Mouse (Mus musculus) CD4-positive, CD25-positive, alpha-beta regulatory T cell, adult 4 months (primary cell): ENCODE measurements at regions not wholly inside any gene's neighbourhood (a gene's known extent, or its start where the extent isn't known, plus 50 kb on each side); places are given as distances from the start of the nearest gene placed in this dataset.

Experiments
- ATAC-seq: one replicate; pipeline ENCODE4 v1.8.0; 2017

DNA sequence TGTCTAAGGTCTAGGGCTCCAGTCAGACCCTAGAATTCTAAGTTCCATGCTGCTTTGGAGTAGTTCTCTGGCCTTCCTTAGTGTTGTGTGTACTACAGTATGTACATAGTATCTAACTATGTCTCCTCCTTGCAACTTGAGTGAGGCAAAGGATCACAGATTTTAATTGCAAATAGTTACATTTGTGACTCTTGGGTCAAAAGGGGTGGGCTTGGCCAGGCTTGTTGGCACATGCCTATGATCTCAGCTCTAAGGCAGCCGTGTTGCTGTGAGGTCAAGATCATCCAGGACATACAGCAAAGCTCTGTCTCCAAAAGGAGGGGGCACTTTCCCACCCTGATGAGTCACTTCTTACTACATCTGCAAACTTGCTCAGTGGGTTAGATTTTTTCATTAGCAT lies 89.8 kb upstream of the Cpm start:
- ATAC-seq, result no peak

DNA sequence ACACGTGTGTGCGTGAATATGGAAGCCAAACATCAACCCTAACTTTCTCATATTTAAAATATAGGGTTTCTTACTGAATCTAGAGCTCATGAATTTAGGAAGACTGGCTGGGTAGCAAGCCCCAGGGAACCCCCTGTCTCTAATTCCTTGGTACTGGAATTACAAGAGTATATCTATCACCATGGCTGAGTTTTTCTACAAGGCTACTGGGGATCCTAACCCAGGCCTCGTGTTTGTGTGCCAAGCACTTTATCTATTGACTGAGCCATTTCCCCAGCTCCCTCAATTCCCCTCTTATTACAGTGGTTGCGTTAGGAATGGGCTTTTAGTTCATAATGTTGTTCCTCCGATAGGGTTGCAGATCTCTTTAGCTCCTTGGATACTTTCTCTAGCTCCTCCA lies 90.6 kb upstream of the Cpm start:
- no peak for ATAC-seq

DNA sequence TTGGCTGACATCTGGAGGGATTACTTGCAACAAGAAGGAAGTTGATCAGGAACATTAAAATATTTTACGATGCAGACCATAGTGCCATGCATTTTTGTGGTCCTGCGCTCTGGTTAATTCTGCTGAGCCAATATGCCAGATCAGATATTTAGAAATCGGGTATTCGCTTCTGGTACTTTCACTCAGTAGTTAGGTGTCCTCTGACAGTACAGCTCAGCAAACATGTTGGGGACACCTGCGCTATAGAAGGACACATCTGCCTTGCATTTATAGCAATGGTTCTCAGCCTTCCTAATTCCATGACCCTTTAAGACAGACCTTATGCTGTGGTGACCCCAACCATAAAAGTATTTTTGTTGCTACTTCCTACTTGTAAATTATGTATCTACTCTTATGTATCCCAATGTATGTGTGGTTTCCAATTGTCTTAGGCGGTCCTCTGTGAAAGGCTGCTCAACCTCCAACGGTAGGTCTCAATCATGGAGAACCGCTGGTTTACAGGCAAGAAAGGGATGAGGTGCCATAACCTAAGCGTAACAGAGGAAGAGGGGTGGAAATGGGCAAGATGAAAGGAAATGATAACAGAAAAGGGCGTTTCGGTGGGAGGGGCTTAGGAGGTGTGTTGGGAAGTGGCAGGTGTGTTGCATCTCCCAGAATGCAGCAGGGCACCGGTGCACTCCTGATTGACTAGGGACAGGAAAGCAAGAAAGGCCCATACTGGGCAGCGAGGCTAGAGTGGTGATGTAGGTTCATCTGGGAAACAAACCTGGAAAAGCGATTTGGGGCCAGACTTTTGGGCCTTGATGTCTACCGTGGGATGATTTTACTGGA lies 92.3 kb upstream of the Cpm start:
- ATAC-seq, result no peak

DNA sequence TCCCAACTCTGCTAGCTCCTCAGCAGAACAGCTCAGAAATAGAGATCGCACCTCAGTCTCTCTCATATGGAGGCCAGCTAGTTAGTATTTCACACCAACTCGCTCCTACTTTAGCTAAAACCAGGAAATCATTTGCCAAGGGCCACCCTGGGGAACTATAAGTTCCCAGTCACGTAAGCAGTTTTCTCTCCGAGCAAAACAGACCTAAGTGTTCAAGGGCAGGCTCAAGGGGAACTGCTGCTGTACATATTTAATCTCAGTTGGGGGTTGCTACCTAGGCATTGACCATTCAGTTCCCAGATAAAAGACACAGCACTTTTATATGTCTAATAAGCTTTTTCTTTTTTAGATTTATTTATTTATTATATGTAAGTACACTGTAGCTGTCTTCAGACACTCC lies 93.5 kb upstream of the Cpm start:
- ATAC-seq, result no peak

DNA sequence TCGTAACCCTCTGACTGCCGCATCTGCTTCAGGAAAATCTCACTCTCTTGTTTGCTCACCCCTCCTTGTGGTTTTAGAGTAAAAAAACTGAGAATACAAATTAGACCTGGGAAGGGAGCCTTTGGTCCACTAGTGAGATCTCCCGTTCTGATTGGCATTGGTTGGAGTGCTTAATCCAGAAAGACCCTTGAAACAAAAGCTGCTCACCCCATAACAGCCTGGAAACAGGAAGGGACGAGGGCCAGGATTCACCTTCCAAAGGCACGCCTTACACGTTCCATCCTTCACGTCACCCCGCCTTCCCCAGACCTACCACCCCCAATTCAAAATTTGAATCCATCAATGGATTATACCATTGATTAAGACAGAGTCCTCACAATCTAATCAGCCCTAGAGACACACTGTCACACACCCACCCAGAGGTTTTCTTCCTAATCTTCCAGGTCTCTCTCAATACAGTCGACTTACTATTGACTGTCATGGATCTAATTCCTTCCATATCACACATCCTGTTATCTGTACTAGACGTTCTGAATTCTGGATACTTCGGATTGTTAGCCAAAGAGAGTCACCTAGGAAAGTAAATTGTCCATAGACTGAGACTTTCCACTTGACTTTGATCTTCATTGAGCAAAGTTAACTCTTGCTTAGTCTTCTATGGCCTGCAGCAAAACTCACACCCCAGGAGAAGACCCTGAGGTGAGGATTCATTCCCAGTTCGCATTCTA lies 94.1 kb upstream of the Cpm start:
- no peak for ATAC-seq

DNA sequence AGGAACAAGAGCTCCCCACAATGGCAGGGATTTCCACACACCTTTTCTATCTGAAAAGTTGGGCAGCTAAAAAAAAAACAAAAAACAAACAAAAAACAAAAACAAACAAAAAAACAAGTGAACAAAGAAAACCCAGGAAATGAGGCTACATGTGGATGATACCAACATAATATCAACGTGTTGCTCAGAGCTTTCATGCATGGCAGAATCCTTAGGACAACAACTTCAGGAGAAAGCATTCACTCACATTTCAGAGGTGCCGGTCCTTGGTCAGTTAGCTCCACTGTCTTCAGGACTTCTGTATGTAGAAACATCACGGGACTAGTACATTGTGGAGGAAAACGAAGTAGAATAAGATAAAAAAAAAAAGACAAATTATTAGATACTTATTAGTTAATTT lies 94.8 kb upstream of the Cpm start:
- ATAC-seq, result no peak

DNA sequence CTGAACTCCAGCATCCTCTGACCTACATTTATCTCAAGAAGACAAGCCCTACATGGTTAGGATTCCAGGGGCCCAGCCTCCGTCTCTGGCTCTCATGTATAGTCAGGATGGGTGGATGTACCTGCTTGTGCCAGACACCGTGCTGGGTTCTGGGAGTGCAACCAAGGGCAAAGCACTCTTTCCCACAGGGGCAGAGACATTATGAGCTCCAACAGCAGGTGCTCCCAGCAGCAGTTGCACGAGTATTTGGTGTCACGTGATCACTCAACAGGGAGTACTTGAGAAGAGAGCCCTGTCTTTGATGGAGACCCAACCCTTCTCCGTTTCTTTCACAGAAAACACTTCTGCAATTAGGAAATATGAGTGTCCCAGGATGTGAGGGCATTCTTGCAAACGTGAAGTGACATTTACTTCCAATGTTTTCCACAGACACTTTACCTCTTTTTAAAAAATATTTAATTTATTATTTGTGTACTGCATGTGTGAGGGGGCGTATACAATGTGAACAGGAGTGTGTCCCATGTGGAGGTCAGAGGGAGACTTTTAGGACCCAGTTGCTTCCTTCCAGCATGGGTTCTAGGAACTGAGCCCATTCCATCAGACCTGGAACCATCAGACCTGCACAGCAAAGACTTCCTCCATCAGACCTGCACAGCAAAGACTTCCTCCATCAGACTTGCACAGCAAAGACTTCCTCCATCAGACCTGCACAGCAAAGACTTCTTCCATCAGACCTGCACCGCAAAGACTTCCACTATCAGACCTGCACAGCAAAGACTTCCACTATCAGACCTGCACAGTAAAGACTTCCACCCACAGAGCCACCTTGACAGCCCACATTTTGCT lies 95.5 kb upstream of the Cpm start:
- ATAC-seq, result no peak

DNA sequence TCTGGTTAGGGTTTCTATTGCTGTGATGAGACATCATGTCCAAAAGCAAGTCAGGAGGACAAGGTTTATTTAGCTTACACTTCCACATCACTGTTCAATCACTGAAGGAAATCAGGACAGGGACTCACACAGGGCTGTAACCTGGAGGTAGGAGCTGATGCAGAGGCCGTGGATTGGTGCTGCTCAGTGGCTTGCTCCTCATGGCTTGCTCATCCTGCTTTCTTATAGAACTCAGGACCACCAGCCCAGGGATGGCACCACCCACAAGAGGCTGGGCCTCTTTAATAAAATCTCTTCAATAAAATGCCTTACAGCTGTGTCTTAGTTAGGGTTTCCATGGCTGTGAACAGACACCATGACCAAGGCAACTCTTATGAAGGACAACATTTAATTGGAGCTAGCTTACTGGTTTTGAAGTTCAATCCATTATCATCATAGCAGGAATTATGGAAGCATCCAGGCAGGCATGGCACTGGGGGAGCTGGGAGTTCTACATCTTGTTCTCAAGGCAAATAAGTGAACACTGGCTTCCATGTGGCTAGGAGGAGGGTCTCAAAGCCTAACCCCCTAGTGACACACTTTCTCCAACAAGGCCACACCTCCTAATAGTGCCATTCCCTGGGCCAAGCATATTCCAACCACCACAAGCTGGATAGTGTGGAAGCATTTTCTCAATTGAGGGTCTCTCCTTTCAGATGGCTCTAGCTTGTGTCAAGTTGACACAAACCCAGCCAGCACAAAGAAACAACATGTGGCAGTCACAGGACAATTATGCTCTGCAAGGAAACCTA lies 96.4 kb upstream of the Cpm start:
- ATAC-seq, result no peak

DNA sequence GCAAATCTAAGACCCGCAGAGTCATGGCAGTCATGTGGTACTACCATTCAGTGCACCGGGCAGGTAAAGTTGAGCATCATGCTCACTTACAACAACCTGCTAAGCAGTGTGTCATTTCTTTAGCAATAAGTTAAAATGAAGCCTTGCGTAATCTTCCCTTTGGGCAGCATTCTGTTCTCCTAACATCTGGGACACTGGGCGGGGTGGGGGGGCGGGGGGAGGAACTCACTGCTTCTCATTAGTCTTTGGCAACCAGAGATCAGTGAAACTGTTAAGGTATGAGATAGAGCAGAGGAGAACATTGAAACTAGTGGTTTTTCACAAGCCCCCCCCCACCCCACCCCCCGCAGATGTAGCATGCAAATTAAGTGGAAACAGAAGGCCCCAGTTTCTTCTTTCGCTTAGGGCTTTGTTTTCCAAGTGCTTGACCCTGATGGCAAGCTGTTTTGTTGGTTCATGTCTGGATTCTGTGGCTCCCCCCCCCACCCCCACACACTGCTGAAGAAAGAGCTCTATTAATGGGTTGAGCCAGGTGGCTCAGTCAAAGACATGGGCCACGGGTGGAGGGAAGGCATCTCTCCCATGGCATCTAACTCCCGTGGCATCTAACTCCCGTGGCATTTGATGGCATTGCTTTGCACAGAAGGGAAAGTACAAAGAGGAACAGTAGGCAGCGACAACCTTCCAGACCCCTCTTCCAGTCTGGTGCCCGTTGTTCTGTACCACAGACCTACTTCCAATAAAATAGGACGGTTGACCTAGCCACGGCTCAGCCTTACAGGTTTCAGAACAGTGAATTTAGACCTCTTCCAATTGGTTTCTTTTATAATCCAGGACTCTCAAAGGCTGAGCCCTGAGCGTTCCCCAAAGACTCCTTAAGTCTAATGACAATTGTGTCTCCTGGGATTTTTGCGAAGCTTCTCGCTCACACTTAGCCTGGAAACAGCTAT lies 97.2 kb upstream of the Cpm start:
- no peak for ATAC-seq

DNA sequence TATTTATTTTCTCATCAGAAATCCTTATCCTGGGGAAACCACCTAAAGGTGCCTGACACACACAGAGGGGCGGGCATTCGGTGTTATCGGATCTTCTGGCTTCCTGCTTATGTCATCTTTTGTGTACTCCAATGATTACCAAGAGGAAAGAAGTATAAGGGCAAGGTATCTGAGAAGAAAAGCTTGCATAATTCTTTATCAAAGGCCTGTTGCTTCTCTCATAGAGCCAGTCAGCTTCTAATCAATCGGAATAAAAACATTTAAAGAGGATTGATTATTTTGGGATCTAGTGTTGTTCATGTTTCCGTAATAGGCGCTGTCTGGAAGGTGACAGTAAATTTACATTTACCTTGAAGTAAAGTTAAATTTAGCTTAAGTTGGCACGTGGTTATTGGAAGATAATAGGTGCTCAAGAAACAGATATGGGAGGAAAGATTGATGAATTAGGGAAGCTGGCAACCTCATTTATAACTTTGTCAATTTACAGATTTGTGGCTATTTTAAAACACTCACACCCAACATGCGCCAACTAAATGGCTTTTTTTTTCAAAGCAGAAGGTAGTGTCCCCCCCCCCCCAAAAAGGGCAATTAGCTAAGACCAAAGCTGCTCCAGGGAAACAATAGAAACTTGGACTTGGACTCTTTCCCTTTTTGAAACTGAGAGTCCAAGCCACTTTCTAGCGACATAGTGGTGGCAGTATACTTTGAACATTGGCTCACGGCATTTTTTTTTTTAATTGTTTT lies 98.3 kb upstream of the Cpm start:
- peak; percentile 94 for ATAC-seq

DNA sequence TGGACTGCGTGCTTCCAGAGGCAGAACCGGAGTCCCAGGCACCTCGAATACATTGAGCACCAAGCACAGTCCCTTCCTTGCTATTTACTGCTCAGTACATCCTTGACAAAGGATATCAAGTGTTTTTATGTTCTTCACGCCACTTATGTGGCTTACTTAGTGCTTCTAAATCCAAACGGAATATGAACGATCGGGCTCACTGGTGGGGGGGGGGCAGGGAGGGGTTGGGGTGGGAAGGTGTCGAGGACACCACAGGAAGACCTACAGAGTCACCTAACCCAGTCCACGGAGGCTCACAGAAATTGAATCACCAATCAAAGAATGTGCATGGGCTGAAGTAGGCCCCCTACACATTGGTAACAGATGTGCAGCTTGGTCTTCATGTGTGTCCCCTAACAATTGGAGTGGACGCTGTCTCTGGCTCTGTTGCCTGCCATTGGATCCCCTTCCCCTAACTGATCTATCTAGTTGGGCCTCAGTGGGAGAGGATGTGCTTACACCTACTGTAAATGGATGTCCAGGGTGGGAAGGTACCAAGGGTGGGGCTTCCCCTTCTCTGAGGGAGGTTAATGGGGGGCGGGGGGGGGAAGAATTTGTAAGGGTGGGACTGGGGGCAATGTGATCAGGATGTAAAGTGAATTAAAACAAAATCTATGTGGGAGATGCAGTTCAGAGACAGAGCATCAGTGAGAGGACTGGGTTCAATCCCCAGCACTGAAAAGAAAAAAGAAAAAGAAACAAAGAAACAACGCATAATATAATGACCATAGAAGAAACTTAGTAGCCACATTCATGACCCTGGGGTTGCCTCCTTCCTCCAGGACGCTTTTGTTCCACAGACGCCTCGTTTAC lies 99.1 kb upstream of the Cpm start:
- no peak for ATAC-seq

DNA sequence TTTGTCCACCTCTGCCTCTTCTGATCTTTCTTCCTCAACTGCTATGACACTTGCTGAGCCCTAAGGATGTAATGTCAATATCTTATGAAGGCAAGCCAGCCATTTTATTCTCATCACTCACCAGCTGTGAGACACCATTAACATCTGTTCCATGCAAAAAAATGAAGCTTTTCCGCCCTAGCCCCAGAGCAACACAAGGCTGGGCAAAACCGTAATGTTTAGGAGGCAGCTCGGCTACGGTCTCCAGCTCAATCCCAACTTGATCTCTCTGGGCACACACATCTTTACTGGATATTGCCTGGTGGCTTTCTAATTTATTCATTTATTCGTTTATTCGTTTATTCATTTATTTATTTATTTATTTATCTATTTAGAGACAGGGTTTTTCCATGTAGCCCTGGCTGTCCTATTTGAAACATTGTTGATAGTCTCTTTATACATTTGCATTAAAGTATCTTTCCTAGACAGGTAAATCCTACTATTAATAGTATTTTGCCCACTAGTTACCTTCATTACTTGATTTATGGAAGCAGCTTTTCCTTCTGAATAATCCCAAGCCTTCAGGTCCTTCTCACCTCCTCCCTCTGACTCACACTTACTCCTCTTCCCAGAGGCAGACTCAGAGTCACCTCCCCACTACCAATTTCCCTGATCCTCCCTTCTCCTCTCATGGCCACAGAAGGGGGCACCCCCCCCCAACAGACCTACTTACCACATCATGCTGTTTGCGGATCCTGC lies 99.9 kb upstream of the Cpm start:
- no peak for ATAC-seq

DNA sequence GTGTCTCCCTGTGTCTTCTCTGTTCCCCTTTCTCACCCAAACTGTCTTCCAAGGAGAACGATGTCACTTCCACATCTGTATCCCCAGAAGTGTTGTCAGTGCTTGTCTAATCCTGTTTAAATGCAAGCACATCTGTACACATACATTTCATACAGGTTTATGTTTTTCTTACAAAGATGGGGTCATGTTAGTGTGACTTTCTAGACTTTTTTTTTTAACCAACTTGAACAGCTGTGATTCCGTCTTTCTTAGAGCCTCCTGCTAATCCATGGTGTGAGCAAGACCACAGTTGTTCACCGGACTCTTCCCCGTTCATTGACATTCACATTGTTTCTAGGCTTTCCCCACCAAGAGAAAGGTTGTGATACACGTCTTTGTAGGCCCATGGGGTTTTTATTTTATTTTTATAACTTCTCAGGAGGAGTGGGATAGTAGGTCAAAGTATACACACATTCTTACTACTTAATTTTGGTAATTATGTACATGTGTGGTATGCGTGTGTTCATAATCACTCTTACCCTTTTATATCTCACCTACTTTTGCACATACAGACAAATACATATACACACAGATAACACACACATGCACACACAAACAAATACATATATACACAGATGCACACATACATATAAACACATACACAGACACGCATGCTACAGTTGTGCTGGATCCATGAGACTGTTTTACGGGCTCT lies 100.6 kb upstream of the Cpm start:
- no peak for ATAC-seq

DNA sequence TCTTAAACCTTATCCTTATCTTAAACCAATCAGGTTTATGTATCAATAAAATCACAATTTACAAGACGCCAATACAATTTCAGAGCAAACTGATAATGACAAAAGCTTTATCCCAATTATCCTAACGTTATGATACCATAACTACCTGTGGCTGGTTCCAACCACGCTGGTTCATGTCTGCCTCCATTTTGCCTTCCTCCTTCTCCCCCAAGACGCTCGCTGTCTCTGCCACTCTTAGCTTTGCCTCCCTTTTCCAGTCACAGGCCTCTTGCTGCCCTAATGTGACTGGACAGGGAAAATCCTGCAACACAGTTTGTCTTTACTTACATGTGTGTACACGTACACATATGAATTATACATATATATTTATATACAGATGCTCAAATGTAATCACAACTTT lies 101.3 kb upstream of the Cpm start:
- no peak for ATAC-seq

DNA sequence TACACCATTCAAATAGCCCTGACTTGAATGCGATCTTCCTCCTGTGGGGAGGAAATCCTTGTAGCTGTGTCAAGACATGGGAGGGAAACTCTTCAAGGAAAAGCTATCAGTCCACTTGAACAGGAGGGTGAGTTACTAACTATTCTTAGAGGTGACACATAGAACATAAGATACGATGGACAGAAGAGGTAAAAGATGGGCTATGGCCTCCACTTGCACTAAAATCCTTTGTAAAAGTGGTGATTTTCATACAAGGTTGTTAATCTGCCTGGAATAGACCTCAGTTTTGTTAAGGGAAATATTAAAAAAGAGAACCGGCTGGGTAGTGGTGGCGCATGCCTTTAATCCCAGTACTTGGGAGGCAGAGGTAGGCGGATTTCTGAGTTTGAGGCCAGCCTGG lies 102.1 kb upstream of the Cpm start:
- ATAC-seq, result no peak

DNA sequence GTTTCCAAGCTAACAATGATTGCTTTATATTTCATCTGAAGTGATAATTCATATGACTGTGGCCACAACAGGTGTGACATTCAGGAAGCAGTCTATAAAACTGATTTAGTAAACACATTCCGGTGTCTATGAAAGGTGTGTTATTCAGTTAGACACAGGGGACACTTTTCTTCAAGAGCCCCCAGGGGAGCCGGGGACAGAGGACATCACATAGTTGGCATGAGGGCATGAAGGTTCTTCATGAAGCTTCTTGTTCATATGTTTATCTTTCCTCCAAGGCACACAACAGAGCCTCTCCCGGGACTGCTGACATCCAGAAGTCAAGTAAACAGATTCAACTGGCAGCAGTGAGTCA lies 102.5 kb upstream of the Cpm start:
- ATAC-seq, result no peak

DNA sequence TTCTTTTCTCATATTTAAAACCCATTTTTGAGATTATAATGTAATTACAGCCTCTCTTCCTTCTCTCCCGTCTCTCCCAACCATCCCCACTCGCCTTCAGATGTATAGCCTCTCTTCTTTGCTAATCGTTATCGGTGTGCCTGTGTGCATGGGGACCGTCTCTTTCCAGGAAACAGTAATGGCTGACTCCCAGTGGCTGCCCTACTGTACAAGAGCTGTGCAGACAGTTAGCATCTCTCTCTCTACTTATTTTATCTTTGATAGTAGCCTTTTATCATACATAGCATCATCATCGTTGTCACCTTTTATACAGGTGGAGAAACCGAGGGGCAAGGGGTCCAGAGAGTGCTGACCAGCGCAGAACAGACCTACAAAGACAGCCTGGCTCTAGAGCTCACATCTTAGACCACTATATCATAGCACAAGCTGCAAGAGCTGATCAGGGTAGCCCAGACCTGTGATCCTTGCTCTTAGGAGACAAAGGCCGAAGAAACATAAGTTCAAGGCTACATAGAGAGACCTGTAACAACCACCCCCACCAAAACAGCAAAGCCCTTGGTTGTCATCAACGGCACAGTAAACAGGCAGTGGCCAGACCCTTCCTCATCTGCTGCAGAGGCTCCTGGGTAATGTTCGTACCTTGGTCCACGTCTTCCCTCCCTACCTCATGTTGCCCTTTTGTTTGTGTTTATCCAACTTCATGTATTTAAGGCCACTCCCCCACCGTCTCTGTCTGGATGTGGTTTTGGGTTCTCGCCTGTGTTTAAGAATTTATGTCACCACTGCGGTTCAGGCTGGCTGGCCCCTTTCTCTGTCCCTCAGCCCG lies 103.1 kb upstream of the Cpm start:
- peak; percentile 37 for ATAC-seq
